8 mouse cellular contexts compared by ENCODE assay signal in genomic region chr16:33379944-33380881, GRCm38 (mm10). TPM values are rescaled to one million over a fixed set of nuclear protein-coding genes. Genes with fewer than 3 reads are reported as not detected.
DNase-seq lines count a peak whose midpoint lies in the region; ATAC-seq and TF ChIP-seq lines count a peak whose summit lies in the region.
"Not testable (repeated sequence)": the region's sequence is repeated elsewhere in the genome, so short reads cannot be mapped to it uniquely, and the experiment has no call there.

TSS of gene Zfp148 (plus strand) at chr16:33380836.

- peak; percentile 94 for ATAC-seq in hindbrain, embryonic 16.5 days
- ATAC-seq in megakaryocyte, adult 5-6 weeks (ENCODE audit: poor library complexity, severe bottlenecking): peak; percentile 96

- 3% methylated on average over 50 of the region's 50 CpGs for WGBS in hindbrain, embryonic 16.5 days

- peak within 1 kb of the TSS; percentile 90 for H3K4me2 ChIP-seq in hindbrain, embryonic 16.5 days (ENCODE audit: low read length)

- intact Hi-C loops in left cerebral cortex, adult 2 months (cut with DNase I): loop anchor here (5.0 kb wide), 5 partner anchors 38 to 503 kb away; partner anchors contain the start of genes Fyttd1 and Rubcn

- H3K4me1 ChIP-seq in hindbrain, embryonic 16.5 days (ENCODE audit: control insufficient read depth, insufficient read depth, low read depth, low read length): peaks cover 22% of the 10 kb centered on the region

- peak; percentile 33 for TF ChIP-seq CTCF in left cerebral cortex, adult 2 months (IDR thresholded peaks at IDR 0.05)

- H3K4me3 ChIP-seq in hindbrain, embryonic 16.5 days (ENCODE audit: low read length): peak within 1 kb of the TSS; percentile 79
- H3K4me3 ChIP-seq in left cerebral cortex, adult 2 months: peak within 1 kb of the TSS; percentile 86

- H3K27ac ChIP-seq in hindbrain, embryonic 16.5 days (ENCODE audit: low read depth, low read length): peak within 1 kb of the TSS; percentile 97
- peak within 1 kb of the TSS; percentile 97 for H3K27ac ChIP-seq in left cerebral cortex, adult 2 months

- H3K9me3 ChIP-seq in hindbrain, embryonic 16.5 days (ENCODE audit: control insufficient read depth, low read length): not testable (repeated sequence)

- peak within 1 kb of the TSS; percentile 98 for H3K9ac ChIP-seq in hindbrain, embryonic 16.5 days (ENCODE audit: low read depth, low read length)

- peak; percentile 80 for DNase-seq in WW6 (ENCODE audit: low read depth, low spot score)
- peak; percentile 85 to 94 for DNase-seq in cerebellum, postnatal 4 days (ENCODE audit: low spot score in 2 of 2)
- DNase-seq in gastrocnemius, adult 18-20 months (ENCODE audit: low spot score): peak; percentile 89
- peak; percentile 92 to 93 for DNase-seq in left cerebral cortex, adult 2 months (ENCODE audit: extremely low spot score in 1 of 2, low spot score in 2 of 2)
- DNase-seq in right cerebral cortex, adult 2 months (ENCODE audit: low spot score in 2 of 2): peak; percentile 91 to 92
- DNase-seq in urinary bladder, postnatal 14 days (ENCODE audit: low spot score): peak; percentile 92

- H3K36me3 ChIP-seq in hindbrain, embryonic 16.5 days (ENCODE audit: control insufficient read depth, insufficient read depth, low read length): not testable (repeated sequence)

- not testable (repeated sequence) for H3K27me3 ChIP-seq in hindbrain, embryonic 16.5 days (replicated peaks; ENCODE audit: control insufficient read depth, insufficient read depth, low read length)

RNA-seq across cellular contexts. Expression of gene Zfp148, which starts in this region (rescaled TPM):
- total RNA-seq in gastrocnemius, adult 18-20 months (2021): 10 to 100 TPM; 23.2 to 27.6 TPM
- 47.2 and 47.5 TPM in 2 replicates for polyA plus RNA-seq in hindbrain, embryonic 16.5 days (2015; fragmentation: Nextera tagmentation; extraction: Ambion mirVana)
- total RNA-seq in left cerebral cortex, adult 2 months (2021): 100 to 1,000 TPM; 171 to 179 TPM
- 53.3 TPM in 2 replicates for total RNA-seq in megakaryocyte, adult 5-6 weeks (2015)
- total RNA-seq in megakaryocyte, adult 5-6 weeks (2017): 24.4 and 24.9 TPM in 2 replicates

Comparison
In these comparisons a context has a peak if more than half of its experiments do, and no peak if none do; other contexts are left out.
1. Peak in every context shown above with its lines: DNase-seq, ATAC-seq, H3K4me3 ChIP-seq and H3K27ac ChIP-seq.